Mouse (Mus musculus) adrenal gland, postnatal 10 days (tissue): Measurements from ENCODE around the gene Gm3336. TPM values are rescaled to one million over a fixed set of nuclear protein-coding genes. Genes with fewer than 3 reads are reported as not detected.

ENCODE experiments used
- DNase-seq: peaks from one replicate; pipeline ENCODE4 v3.0.0; 2021; ENCODE audit warnings: mixed read lengths
- total RNA-seq, 2 experiments: library from RNA; stranded (reverse); gene quantifications; 2 replicates each; pipeline ENCODE4 v1.2.3; 2021

Gm3336 gene
- total RNA-seq, 2 experiments from 2014 or later = not detected

DNA sequence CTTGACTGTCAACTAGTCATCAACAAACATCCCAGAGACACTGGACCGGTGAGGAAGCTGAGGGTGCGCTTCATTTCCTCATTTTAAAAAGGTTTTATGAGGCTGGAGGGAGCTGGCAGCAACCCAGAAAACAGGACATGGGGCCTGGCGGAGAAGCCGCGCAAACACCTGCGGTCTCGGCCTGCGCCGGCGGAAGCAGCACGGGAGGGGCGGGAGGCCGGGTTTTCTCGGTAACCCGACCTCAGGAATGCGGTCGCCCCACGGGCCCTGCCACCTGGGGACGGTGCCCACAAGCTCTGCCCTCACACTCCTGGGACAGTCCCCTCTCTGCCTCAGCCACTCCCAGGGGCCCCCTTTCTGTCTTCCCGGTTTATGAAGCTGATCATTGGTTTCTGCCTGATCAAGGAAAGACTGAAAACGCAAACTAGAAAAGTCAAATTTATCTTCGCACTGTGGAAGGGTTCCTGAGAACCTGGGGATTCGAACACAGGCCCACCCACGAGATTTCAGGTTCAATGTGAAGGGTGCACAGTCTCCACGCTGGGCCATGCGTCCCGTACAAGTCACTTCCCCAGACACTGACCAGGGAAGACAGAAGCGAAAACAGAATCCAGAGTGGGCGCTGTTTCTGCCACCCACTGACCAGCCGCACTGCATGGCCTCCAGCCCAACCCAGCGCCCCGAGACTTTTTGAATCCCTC lies 22.9 kb upstream of the Gm3336 start:
- DNase-seq = peak; percentile 56

DNA sequence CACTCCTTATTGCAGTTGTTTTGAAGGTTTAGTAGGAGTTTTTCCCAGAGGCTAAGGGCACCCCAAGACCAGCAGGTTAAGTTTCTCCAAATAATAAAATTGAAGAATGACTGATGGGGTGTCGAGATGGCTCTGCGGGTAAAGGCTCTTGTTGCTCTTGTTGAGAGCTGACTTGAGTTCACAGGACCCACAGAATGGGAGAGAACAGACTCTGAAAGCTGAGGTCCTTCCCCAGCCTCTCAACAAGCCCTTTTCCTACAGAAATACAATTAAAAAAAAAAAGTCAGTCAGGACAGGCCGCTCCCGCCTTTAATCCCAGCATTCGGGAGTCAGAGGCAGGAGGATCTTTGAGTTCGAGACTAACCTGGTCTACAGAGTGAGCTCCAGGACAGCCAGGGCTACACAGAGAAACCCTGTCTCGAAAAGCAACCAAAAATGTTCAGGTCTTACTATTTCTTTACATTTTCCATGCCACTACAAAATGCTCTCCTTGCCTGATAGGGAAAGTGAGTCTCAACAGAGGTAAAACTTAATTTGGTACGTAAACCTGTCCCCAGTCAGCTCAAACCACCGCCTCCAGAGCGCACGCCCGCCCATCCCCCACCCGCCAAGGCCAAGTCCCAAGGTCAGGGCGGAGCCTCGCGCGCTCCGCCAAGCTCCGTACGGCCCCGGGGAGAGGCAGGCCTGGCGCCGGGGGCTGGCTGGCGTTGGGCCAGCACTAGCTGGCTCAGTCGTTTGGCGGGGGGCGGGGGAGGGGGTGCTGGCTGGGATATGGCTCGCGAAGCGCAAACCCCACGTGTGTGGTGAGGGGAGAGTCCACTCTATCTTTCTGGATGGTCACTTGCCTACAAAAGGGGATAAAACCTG lies 22.1 kb upstream of the Gm3336 start:
- DNase-seq = peak; percentile 92

DNA sequence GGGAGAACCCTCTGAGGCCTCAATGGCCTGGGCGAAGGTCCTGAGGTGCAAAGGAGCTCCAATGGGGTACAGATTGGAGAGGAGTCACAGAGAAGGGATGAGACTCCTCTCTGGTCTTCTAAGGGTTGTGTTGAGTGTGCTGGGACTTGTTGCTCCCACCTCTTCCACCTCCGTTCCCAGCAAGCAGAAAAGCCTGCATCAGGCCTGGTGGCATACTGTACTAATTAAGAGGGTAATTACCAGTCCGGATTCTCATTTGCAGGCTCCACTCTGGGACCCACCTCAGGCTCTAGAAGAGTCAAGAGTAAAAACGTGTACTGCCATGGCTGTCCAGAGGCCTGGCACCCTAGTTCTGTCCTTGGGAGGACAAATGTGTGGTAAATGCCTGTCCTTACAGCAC lies 21.4 kb upstream of the Gm3336 start:
- DNase-seq = peak; percentile 34

DNA sequence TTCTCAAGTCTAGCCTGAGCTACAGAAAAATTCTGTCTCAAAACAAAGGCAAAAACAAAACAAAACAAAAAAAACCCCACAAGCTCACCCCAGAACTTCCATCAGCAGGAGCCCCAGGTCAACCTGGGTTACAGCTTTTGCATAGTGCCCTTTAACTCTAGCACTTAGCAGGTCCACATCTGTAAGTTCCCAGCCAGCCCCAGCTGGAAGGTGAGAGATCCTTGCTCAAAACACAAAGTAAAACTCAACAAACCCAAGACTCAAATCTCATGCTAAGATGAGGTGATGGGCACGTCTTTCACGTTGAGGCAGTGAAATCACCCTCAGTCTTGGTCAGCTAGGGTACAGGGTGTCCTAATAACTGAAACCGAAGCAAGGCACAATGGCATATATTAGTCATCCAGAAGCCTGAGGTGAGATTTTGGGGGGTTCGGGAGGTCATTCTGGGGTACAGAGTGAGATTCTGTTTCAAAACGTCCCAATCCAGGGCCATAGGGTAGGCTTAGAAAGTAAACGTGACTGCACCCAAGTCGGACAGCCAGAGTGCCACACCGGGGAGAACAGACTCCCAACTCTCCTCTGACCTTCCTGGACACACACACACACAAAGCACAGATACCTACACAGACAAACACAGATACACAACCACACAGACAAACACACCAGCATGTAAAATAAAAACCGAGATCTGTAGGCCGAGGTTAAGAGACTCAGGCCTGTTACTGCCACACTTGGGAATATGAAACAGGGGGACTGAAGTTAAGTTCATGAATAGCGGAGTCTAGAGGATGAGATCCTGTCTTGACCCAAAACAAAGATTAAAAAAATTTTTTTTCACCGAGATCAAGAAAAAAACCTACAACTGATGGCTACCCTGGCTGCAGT lies 20.7 kb upstream of the Gm3336 start:
- DNase-seq = peak; percentile 22

DNA sequence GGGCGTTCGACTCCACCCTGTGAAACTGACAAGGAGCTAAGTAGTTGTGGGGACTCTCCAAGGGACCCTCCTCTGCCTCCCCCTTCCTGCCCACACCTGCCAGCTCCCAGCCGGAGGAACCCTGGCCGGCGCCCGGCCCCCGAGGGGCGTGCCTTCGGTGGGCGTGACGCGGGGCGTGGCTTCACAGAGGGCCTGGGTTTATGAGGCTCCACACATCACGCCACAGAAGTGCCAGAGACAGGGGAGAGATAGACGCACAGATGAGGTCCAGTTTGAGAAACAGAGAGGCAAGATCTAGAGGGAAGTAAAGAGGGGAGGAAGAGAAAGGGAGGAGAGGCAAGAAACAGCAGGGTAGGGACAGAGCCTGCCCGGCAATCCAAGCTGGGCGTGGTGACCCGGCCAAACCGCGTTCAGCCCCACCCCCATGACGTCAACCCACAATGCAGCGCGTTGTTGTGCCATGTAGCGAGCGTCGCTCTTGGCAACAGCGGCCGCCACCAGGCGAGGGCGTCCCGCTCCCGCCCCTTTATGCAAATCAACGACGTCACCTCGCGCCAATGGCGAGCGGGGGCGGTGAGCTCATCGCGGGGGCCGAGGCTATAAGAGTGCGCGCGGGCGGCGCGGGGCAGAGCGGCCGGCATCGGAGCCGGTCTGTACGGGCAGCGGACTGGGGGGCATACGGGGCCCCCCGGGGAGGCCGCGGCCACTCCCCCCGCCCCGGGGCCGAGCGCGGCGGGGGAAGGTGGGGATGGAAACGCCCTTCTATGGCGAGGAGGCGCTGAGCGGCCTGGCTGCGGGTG lies 19.8 kb upstream of the Gm3336 start, which contains the start of gene Jund:
TSS of gene Jund (plus strand) at position 640 of the 800 bp plus-strand sequence.
- peak; percentile 100 for DNase-seq

DNA sequence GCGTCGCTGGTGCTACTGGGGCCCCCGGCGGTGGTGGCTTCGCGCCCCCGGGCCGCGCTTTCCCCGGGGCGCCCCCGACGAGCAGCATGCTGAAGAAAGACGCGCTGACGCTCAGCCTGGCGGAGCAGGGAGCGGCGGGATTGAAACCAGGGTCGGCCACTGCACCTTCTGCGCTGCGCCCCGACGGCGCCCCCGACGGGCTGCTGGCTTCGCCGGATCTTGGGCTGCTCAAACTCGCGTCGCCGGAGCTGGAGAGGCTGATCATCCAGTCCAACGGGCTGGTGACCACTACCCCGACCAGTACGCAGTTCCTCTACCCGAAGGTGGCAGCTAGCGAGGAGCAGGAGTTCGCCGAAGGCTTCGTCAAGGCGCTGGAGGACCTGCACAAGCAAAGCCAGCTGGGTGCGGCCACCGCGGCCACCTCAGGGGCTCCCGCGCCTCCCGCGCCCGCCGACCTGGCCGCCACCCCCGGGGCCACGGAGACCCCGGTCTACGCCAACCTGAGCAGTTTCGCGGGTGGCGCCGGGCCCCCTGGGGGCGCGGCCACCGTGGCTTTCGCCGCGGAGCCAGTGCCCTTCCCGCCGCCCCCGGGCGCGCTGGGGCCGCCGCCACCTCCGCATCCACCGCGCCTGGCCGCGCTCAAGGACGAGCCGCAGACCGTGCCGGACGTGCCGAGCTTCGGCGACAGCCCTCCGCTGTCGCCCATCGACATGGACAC lies 19.1 kb upstream of the Gm3336 start:
- no peak for DNase-seq

DNA sequence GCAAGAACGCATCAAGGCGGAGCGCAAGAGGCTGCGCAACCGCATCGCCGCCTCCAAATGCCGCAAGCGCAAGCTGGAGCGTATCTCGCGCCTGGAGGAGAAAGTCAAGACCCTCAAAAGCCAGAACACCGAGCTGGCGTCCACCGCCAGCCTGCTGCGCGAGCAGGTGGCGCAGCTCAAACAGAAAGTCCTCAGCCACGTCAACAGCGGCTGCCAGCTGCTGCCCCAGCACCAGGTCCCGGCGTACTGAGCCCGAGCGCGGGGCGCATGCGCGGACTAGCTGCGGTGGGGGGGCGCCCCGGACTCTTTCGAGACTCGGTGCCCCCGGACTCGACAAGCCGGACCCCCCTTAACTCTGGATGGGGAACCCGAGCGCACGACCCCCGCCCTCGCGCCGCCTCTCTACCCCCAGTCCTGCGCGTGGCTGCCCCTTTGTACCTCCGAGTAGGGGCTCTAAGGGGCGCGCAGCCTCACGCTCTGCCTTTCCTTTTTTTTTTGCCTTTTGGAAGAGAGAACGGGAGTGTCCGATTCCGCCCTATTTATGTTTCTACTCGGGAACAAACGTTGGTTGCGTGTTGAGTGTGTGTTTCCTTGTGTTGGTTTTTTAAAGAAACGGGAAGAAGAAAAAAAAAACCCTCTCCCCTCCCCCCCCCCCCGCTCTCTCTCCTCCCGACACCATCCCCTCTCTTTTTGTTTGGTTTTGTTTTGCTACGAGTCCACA lies 18.3 kb upstream of the Gm3336 start:
- peak; percentile 86 for DNase-seq

DNA sequence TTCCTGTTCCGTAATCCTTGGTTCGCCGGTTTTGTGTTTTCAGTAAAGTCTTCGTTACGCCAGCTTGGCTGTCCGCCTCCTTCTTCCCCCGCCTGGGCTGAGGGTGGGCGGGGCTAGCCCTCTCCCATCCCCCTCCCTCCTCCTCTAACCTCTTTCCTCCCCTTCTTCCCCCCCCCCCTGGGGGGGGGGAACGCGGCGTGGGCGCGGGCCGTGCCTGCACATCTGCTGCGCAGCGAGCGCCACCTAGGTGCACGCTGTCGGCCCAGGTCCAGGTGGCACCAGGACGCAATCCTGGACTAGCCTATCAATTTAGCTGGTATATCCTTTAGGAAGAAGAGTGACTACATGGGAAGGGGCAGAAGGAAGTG lies 17.8 kb upstream of the Gm3336 start:
- peak; percentile 95 for DNase-seq

DNA sequence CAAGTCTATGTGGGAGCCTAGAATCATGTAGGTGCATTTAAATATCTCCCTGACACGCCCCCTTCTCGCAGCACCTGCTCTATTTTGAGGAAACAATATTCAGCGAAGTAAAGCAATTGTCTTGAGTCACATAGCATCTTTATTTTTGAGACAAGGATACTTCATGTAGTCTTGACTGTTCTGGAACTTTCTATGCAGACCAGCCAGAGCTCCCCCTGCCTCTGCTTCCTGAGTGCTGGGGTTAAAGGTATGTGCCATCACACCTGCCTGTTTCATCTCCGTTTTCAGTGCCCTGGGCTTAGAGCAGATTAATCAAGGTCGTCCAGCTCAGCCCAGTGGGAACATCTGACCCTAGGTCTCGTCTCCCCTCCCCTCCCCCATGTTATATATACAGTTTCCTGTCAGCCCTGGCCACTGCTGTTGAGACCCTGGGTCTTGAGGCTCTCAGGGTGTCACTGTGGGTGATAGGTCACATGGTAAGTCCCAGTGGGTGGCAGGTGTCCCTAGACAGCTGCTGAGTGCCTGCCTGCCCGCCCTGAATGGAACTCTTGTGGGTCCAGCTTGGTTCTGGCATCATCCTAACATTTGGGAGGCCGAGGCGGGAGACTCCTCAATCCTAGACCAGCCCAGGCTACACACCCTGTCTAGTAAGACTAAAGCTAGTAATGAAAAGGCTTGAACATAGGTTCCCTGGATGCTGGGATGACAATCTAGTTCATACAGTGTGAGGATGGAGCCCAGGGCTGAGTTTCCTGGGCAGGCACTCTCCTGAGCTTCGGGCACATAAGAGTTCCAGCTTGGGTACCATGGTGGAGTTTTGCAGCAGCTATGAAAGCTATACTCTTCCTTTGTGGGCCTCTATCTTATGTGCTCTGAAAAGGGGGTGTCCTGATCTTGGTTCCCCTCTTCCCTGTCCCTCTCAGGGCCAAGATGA lies 17.0 kb upstream of the Gm3336 start:
- no peak for DNase-seq

DNA sequence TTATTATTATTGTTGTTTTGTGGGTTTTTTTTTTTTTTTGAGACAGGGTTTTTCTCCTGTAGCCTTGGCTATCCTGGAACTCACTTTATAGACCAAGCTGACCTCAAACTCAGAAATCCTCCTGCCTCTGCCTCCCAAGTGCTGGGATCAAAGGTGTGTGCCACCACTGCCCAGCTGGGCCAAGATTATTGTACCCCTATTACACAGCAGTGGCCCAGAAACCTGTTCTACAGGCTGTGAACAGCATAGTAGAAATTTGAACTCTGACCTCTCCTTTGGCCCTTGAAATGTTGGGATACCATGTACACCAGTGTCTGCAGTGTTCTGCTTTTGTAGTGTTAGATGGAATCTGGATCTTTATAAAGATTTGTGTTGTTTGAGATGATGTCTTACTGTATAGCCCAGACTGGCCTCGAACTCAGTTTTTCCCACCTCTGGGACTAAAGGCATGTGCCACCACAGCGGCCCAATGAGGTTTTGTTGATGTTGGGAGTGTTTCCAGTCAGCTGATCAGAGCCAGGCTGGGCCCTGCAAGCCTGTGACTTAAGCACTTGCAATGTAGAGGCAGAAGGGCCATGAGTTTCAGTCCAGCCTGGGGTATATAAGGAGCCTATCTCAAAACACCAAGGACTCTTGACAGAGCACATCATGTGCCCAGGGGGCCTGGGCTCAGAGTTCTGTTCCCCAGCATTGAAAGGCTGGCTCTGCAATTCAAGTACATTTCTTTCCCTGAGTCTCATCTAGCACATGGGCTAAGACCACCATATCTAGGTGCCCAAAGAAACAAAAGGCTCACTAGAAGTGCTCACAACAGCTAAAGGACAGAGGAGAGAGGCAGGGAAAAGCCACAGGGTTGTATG lies 16.1 kb upstream of the Gm3336 start:
- DNase-seq = no peak

DNA sequence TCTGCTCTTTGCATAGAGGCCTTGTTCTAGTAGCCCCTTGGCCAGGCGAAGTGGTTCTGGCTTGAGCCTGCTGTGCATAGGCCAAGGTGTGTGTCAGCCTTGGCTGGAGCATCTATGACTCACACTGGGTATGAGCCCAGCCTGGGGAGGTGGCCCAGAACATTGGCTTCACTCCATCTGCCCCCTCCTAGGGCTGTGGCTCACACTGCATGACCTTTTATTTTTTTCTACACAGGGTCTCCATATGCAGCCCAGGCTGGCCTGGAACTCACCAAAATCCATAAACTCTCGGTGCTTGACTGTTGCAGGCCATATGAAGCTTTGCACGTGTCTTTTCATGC lies 15.5 kb upstream of the Gm3336 start:
- DNase-seq = peak; percentile 80

DNA sequence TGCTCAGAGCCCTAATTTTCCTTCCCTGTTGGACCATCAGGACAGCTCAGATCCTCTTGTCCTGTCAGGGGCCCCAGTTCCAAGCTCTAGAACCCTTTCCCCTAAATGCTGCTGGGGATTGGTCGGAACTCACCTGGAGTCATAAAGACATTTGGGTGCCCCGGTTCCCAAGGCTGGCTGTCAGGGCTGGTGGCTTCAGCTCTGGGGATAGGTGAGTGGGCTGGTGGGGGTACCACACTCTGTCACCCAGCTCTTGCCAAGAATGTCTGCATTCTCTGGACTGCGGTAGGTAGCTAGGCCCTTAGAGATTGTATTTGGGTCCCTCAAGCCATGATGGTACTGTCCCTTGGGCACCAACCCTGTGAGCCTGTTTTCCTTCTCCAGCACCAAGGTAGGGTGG lies 15.1 kb upstream of the Gm3336 start, which contains the start of gene Iqcn:
TSS of gene Iqcn (plus strand) at position 171 of the 400 bp plus-strand sequence.
- DNase-seq = no peak

DNA sequence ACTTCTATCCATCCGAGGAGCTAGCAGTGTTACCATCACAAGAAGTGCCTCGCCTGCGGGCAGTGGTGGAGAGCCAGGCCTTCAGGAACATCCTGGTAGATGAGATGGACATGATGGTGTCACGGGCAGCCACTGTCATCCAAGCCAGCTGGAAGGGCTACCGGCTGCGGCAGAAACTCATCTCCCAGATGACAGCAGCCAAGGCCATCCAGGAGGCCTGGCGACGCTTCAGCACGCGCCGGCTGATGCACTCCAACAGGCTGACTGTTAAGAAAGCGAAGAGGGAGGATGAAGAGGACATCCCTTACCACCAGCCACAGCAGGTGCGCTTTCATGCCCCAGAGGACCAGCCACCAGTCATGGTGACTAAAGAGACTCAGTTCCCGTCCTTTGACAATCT lies 10.1 kb upstream of the Gm3336 start:
- peak; percentile 68 for DNase-seq

DNA sequence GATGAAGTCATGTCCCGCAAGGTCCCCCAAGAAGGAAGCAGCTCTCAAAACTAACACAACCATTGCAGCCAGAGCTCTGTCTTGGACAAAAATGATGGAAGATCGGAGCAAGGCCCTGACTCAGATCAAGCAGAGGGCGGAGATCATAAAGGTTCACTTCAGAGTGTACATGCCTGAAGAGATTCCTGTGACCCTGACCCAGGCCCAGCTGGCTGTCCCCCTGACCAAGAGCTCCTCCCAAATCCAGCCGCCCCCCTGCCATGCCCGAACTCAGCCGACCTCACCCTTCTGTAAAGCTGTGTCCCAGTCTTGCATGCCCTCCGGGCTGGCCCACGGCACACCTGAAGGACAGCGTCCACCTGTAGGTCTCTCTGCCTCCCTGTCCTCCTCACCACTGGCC lies 8.5 kb upstream of the Gm3336 start:
- DNase-seq = no peak

DNA sequence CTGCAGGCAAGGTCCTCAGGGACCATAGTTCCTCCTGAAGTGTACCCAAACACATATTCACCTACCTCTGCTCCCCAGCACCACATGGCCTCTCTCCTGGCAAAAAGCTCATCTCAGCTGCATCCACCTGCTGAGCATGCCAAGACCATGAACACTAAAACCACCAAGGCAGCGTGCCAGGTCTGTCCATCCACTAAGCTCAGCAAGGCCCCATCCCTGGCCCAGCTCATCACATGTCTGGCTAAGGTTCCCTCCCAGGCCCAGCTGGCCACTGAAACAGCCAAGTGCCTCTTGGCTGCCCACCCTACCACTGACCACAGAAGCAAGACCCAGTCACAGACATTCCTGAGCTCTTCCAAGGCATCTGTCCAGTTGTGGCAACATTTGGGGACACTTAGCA lies 8.0 kb upstream of the Gm3336 start:
- peak; percentile 42 for DNase-seq

DNA sequence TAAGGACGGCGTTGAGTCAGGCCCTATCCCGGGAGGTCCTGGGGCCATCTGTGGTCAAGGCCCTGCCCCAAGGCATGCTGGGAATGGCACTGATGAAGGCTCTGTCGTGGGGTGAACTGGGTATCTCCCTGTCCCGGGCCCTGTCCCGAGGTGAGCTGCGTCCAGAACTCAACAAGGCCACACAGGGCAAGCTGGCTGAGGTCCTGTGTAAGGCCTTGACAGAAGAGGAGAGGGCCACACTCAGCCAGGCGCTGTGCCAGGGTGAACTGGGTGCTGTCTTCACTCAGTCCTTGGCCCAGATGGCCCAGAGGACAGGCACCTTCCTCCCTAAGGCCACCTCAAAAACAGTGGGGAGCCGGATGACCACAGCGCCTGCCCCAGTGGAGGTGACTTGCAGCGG lies 7.3 kb upstream of the Gm3336 start:
- DNase-seq = peak; percentile 78

DNA sequence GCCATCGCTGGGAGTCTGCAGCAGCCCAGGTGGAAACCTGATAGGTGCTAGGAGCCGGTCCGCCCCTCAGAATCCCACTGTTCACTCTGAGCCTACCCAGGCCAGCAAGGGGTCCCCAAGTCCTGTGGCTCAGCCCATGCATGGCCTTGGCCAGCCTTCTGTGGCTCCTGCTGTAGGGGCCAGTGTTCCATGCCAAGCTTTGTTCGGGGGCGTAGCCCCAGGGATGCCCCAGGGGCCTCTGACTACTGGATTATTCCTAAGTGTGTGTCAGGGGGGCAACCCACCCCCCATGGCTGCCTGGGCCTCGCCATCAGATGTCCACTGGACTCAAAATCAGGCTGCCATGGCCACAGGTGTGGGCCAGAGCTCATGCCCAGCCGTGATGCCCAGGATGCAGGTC lies 4.4 kb upstream of the Gm3336 start:
- DNase-seq = no peak

DNA sequence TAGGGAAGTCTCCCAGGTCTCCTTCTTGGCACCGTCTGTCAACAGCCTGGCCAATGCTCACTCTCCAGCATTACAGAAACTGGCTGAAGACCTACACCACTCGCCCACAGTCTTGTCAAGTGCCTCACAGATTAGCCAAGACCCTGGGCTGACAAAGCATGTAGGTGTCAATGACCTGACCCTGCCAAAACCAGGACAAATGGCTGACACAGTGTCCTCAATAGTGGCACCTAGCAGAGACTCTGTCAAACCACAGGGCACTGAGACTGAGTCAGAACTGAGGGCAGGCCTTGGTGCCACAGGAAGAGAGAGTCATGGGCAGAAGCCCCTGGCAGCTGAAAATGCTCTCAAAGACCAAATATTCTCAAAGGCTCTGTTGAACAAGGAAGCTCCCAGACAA lies 3.3 kb upstream of the Gm3336 start:
- DNase-seq = no peak
